Mouse (Mus musculus) limb, embryonic 14.5 days (tissue): Measurements from ENCODE around the gene Vps26b. TPM values are rescaled to one million over a fixed set of nuclear protein-coding genes. Genes with fewer than 3 reads are reported as not detected.

Source experiments
- ATAC-seq: fragments of 200-750 bp; cut with Nextera tagmentation; 2 replicates; pipeline ENCODE4 v1.8.0; 2017; ENCODE audit warnings: low read depth, moderate number of reproducible peaks, moderate TSS enrichment; ENCODE audit not compliant: low FRiP score
- DNase-seq: peaks from one replicate; pipeline ENCODE4 v3.0.0-alpha.2; 2015; ENCODE audit warnings: low spot score
- H3K27ac ChIP-seq: fragments of 300-500 bp; sonication (generic); replicated peaks from 2 replicates; pipeline ENCODE4 v1.5.1; 2014; ENCODE audit warnings: low read depth, mild to moderate bottlenecking, low read length, moderate library complexity, mixed read lengths
- H3K27me3 ChIP-seq: fragments of 300-500 bp; sonication (generic); 2 replicates; pipeline ENCODE4 v1.6.1; 2014; ENCODE audit warnings: low read length, mixed read lengths; ENCODE audit not compliant: control insufficient read depth, insufficient read depth
- H3K36me3 ChIP-seq: fragments of 300-500 bp; sonication (generic); 2 replicates; pipeline ENCODE4 v1.6.1; 2014; ENCODE audit warnings: mild to moderate bottlenecking, low read length, moderate library complexity, mixed read lengths; ENCODE audit not compliant: control insufficient read depth, insufficient read depth
- H3K4me1 ChIP-seq: fragments of 300-500 bp; sonication (generic); 2 replicates; pipeline ENCODE4 v1.6.1; 2014; ENCODE audit warnings: antibody characterized with exemption, low read length, mixed read lengths; ENCODE audit not compliant: control insufficient read depth, insufficient read depth
- H3K4me2 ChIP-seq: fragments of 300-500 bp; sonication (generic); replicated peaks from 2 replicates; pipeline ENCODE4 v1.6.1; 2014; ENCODE audit warnings: low read depth, mild to moderate bottlenecking, low read length, moderate library complexity; ENCODE audit not compliant: severe bottlenecking
- H3K4me3 ChIP-seq: fragments of 300-500 bp; sonication (generic); replicated peaks from 2 replicates; pipeline ENCODE4 v1.5.1; 2014; ENCODE audit warnings: low read length
- H3K9ac ChIP-seq: fragments of 300-500 bp; sonication (generic); 2 replicates; pipeline ENCODE4 v1.6.1; 2014; ENCODE audit warnings: mild to moderate bottlenecking, low read depth, low read length, moderate library complexity; ENCODE audit not compliant: severe bottlenecking
- H3K9me3 ChIP-seq: fragments of 300-500 bp; sonication (generic); 2 replicates; pipeline ENCODE4 v1.6.1; 2016; ENCODE audit warnings: low read length; ENCODE audit not compliant: control insufficient read depth
- POLR2A ChIP-seq: fragments of 200-500 bp; IDR thresholded peaks from 2 replicates; pipeline ENCODE4 v1.8.0; 2012; ENCODE audit warnings: inconsistent platforms, mild to moderate bottlenecking, moderate library complexity, borderline replicate concordance; ENCODE audit not compliant: insufficient read depth, insufficient read length; ENCODE audit errors: extremely low read depth
- WGBS: fragments of 180-500 bp; shearing (Covaris S2); extraction: QIAGEN DNeasy Blood & Tissue Kit; methylation state at CpG from one replicate; pipeline ENCODE4 v1.1.7; 2014; 5-methylcytosine and 5-hydroxymethylcytosine counted together
- polyA plus RNA-seq, 2 experiments: library from polyadenylated mRNA; depleted of rRNA in 1 of 2; stranded (reverse) in 1 of 2; unstranded in 1 of 2; fragments of >200 nt; fragmentation: Nextera tagmentation in 1 of 2; extraction: Ambion mirVana in 1 of 2; gene quantifications; 2 replicates each; pipeline versions ENCODE4 v1.2.1 to v1.2.3; 2012 to 2014

Gene Vps26b
- polyA plus RNA-seq, 2 experiments, result 40.3 to 44.2 TPM

- DNase-seq (no peak), ATAC-seq (no peak)
- Histone ChIP-seq H3K9ac (no peak overlapping the region), H3K27me3 (no peaks in the 10 kb centered on the region), H3K9me3 (no peaks in the 10 kb centered on the region), H3K4me2 (no peak overlapping the region), H3K4me3 (no peak overlapping the region), H3K27ac (no peak overlapping the region), H3K4me1 (peaks cover 22% of the 10 kb centered on the region), H3K36me3 (peaks cover 19% of the 10 kb centered on the region)
- no peak for TF ChIP-seq POLR2A
- WGBS, result 92% methylated on average over 4 of the region's 4 CpGs
Measured at GRCm38 (mm10) chr9:27023681-27024080, 6.2 kb downstream of the Vps26b start.

DNA sequence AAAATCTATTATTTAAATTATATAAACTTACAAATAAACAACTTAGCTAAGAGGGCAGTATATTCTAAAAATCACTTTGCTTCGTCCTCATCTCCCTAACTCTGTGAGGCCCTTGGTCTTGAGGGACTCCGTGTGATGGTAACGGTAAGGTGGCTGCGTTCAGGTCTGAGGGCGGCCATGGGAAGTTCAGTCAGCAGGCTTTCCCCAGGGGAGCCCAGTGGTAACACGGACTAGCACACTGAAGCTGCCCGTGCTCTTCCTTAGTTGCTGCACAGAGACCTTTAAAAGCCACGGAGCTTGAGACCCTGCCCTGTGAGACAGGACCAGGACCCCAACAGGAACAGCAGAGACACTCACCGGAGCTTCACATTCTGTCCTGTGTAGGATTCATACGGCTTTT is 10.9 kb downstream of the Vps26b start:
- TF ChIP-seq POLR2A, result no peak
- WGBS, result 95% methylated on average over 10 of the region's 10 CpGs
- Histone ChIP-seq H3K9ac (no peak overlapping the region), H3K4me1 (no peaks in the 10 kb centered on the region), H3K4me2 (no peak overlapping the region), H3K27me3 (no peaks in the 10 kb centered on the region), H3K9me3 (no peaks in the 10 kb centered on the region), H3K36me3 (peaks cover 63% of the 10 kb centered on the region), H3K27ac (no peak overlapping the region), H3K4me3 (no peak overlapping the region)
- DNase-seq, result no peak
- no peak for ATAC-seq

DNA sequence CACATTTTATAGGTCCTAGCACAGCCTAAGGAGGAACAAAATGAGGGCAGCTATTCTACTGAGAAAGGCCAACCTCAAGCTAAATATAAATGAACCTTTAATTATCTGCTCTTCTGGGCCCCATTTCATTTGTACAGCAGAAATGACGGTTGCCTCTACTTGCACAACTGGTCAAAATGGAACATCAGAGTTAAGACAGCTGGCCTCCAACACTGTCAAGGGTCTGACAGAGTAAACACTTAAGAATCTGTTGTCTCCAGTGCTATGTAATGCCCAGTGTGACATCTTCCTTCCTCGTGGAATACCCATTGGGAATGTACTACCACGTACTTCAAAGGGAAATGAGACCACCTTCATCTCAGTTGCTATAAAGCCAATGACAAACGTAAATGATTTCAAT is 18.3 kb downstream of the Vps26b start:
- no peaks in the 10 kb centered on the region for H3K9me3 ChIP-seq
- no peaks in the 10 kb centered on the region for H3K4me1 ChIP-seq
- TF ChIP-seq POLR2A, result no peak
- H3K4me3 ChIP-seq, result no peak overlapping the region
- WGBS, result 91% methylated on average over 4 of the region's 4 CpGs
- no peak overlapping the region for H3K9ac ChIP-seq
- no peak overlapping the region for H3K27ac ChIP-seq
- H3K36me3 ChIP-seq, result peaks cover 100% of the 10 kb centered on the region
- no peak overlapping the region for H3K4me2 ChIP-seq
- no peak for DNase-seq
- no peak for ATAC-seq
- H3K27me3 ChIP-seq, result no peaks in the 10 kb centered on the region

DNA sequence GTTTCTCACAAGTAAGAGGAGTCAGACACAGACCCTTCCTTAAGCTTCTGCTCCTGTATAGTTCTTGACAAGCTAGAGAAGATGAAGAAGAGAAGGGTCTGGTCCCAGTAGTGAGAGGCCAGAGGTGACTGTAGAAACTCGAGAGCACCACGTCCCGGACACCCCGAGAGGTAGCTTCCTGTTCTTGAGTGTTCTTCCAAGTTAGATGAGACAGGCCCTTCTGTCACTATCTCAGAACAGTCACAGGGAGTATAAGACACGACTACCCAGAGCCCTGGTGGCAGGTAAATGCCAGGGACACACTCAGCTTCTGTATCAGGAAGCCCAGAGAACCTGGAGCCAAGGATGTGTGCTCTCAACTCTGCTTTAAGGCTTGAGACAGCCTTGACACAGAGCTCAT is 20.6 kb downstream of the Vps26b start:
- H3K27me3 ChIP-seq, result no peaks in the 10 kb centered on the region
- H3K4me1 ChIP-seq, result no peaks in the 10 kb centered on the region
- no peak overlapping the region for H3K4me2 ChIP-seq
- H3K4me3 ChIP-seq, result no peak overlapping the region
- peaks cover 99% of the 10 kb centered on the region for H3K36me3 ChIP-seq
- no peak overlapping the region for H3K9ac ChIP-seq
- WGBS, result 85% methylated on average over 5 of the region's 5 CpGs
- DNase-seq, result no peak
- no peak for TF ChIP-seq POLR2A
- ATAC-seq, result no peak
- no peaks in the 10 kb centered on the region for H3K9me3 ChIP-seq
- H3K27ac ChIP-seq, result no peak overlapping the region

- H3K27ac ChIP-seq, result no peak overlapping the region
- 91% methylated on average over 5 of the region's 5 CpGs for WGBS
- TF ChIP-seq POLR2A, result no peak
- H3K9me3 ChIP-seq, result no peaks in the 10 kb centered on the region
- no peak overlapping the region for H3K4me3 ChIP-seq
- no peaks in the 10 kb centered on the region for H3K27me3 ChIP-seq
- H3K4me1 ChIP-seq, result no peaks in the 10 kb centered on the region
- no peak overlapping the region for H3K9ac ChIP-seq
- H3K36me3 ChIP-seq, result peaks cover 87% of the 10 kb centered on the region
- DNase-seq (no peak), ATAC-seq (no peak)
- H3K4me2 ChIP-seq, result no peak overlapping the region
Measured at GRCm38 (mm10) chr9:27006866-27007265, 23.0 kb downstream of the Vps26b start.

GRCm38 (mm10) chr9:27005933-27006332 is 23.9 kb downstream of the Vps26b start:
- TF ChIP-seq POLR2A, result no peak
- no peak for DNase-seq
- peaks cover 78% of the 10 kb centered on the region for H3K36me3 ChIP-seq

More at GRCm38 (mm10) chr9:27005933-27006332, 23.9 kb downstream of the Vps26b start:
- Histone ChIP-seq H3K27ac (no peak overlapping the region), H3K4me3 (no peak overlapping the region), H3K27me3 (no peaks in the 10 kb centered on the region), H3K4me1 (peaks cover 6% of the 10 kb centered on the region), H3K9me3 (no peaks in the 10 kb centered on the region), H3K4me2 (no peak overlapping the region), H3K9ac (no peak overlapping the region)
- 91% methylated on average over 1 of the region's 1 CpGs for WGBS
- no peak for ATAC-seq
